Mouse (Mus musculus): Measurements from ENCODE around the gene Adamts6.

The Adamts6 gene

DNA sequence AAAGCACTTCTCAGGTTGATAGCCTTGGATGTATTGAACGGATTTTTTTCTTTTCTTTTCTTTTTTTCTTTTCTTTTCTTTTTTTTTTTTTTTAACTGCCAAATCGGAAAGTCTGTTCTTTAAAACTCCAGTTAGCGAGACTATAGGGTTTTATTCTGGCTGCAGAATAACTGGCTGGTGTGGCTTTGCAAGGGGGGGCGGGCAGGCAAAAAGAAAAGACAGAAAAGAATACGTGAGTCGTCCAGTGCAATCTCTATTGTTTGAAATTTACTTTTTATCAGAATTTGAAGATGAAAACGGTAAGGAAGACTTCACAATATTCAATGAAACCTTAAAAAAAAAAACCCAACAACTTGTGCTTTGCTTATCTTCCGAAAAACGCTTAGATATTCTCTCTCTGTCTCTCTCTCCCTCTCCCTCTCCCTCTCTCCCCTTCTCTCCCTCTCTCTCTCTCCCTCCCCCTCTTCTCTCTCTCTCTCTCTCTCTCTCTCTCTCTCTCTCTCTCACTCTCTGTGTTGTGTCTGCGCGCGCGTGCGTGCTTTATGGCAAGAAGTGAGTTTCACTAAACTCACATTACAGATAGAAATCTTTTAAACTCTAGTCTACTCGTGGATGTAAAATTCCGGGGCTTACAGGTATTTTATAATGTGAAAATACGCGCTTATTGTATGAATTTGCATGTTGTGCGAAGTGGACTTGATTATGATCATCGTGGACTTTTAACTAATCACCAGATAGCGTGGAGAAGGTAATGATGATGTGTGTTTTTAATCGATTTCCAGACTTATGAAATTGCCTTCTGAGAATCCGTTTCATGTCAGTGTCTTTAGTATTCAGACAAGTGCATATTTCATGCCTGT, at the start of gene Adamts6:
Gene Adamts6 (plus strand): TSS at position 470 of the 860 bp plus-strand sequence.
- DNase-seq = peak in 1 of 2 experiments; percentile 5

GRCm38 (mm10) chr13:104258997-104259396, 28.6 kb upstream of the Adamts6 start:
- no peak for DNase-seq

DNA sequence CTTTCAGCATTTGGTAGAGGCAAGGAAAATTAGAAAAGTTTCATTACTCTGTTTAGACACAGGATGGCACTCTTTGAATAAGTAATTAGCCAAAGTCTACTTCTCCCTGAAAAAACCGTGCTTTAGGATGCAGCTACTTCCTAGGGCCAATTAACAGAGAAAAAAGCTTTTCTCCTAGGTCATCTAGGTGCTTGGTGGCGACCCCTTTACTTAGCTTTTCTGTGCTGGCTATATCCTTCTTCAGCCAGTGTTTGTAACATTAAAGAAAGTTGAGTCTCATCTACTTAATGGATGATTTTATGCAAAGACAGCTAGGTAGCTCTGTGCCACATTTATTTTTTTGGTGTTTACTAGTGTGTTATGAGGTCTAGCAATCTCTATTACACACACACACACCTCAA, 2.6 kb upstream of the Adamts6 start:
- peak; percentile 17 to 35 for DNase-seq

GRCm38 (mm10) chr13:104285737-104286311, 1.8 kb upstream of the Adamts6 start:
- DNase-seq = peak; percentile 43 to 47

DNA sequence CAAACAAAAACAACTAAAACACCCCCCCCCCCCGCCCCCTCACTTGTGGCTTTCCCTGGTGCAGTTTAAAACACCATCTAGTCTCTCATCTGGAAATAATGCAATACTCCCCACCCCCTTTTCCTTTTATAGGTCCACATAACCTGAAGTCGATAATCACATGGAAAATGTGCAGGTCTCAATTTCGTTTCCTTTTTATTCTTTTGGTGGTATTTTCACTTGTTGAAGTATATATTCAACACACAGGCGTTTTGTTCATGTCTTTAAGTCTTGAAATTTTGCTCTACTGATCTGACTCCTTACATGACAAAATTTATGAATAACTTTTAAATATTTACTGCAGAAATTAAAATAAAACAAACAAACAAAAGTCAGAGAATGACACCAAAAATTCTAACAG, 1.3 kb upstream of the Adamts6 start:
- no peak for DNase-seq

- peak; percentile 92 to 94 for DNase-seq
These were observed 732 bp upstream of the Adamts6 start for GRCm38 (mm10) chr13:104286897-104287309.

DNA sequence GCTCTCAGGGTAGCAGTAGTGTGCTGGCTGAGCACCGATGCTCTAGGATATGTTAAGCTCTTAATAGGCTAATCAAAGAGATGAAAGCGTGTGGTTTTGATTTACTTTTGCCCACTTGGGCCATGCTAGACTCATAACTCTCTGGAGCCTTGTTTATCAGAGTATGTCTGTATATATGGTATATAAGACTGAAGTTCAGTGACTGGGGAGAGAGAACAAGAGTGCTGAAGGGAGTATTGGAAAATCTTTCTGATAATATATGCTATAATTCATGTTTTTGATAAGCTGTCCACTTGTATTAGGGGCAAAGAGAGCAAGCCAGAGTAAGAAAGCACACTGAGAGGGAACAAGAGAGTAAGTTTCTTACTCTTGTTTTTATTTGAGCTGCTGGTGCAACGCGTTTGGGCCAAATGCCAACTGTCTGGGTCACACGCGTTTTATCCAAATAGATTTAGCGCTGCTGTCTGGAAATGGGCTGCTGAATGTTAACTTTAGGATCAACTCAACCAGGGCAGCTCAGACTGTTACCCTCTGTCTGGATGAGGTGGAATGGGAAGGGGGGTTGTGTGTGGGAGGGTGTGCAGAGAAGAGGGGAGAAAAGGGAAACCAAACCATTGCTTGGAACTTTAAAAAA, 708 bp downstream of the Adamts6 start:
- DNase-seq = peak; percentile 55 to 67

- DNase-seq = no peak
These were observed 1.5 kb downstream of the Adamts6 start for GRCm38 (mm10) chr13:104289176-104289575.

DNA sequence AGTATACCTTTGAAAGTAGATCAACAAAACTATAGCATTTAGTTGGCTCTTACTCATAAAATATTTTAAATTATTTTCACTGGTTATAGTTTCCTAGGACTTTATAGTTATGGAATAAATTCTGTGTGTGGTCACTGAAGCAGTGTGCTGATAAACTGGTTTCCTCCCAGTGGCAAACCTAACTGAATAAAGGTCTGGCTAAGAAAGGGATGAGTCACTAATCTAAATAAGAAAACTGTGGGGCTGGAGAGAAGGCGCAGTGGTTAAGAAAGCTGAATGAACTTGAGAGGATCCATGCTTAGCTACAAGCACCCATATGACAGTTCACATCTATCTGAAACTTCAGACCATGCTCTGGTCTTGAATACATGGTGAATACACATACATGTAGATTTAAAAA, 7.8 kb downstream of the Adamts6 start:
- no peak for DNase-seq

GRCm38 (mm10) chr13:104329336-104329735, 41.7 kb downstream of the Adamts6 start:
- DNase-seq = no peak

GRCm38 (mm10) chr13:104329742-104330141, 42.1 kb downstream of the Adamts6 start:
- no peak for DNase-seq

DNA sequence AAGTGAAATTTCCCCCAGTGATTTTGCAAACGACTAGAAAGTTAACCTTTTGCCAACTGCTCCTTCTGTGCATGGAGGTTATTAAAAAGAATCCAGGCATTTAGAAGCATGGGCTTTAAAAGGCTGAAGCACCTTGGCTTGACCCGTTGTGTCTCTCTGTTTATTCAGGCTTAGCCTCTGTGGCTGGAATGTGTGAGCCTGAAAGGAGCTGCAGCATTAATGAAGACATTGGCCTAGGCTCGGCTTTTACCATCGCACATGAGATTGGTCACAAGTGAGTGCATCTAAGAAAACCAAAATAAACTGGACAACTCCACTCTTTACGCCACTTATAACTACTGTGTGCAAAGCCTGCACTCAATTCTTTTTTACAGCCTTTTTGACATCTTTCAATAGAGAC, 65.0 kb downstream of the Adamts6 start:
- no peak for DNase-seq

DNA sequence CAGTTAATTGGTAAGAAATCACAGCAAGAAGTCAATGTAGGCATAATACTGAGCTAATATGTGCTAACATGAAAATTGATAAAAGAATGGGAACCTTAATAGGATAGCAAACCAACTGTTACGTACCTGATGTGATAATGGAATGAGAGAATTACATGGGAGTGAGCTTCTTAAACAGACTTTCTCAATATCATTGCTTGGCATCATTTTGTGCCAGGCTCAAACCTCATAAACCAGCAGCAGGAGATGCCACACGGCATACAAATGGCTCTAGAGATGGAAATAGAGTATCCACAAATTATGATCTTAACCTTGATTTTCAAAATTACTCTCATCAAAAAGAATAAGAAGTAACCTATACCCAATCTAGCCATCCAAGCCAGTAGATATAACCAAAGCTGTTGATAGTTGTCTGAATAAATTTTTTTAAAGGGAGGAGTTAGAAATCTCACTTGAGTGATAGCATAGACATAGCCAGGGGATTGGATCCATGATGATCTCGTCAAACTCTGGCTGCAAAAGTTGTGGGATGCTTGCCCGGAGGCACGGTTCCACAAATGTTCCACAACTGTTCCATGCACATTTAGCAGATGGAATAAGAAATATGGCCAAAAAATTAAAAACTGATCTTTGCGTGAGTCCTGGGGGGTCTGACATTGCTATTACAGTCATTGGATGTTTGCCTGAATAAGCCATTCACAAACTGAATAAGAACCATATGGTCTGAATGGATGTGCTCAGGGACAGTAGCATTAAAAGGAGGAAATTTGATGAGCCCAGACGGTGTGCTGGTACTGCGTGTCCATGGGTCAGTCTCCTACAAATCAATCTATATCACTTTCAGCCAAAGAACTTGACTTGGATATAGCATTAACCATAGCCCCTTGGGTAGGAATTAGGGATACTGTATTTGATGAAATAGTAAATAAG, 106.1 kb downstream of the Adamts6 start:
- DNase-seq = no peak

- no peak for DNase-seq
These were observed 110.2 kb downstream of the Adamts6 start for GRCm38 (mm10) chr13:104397814-104398213.

- no peak for DNase-seq
These were observed 145.1 kb downstream of the Adamts6 start for GRCm38 (mm10) chr13:104432734-104433133.

DNA sequence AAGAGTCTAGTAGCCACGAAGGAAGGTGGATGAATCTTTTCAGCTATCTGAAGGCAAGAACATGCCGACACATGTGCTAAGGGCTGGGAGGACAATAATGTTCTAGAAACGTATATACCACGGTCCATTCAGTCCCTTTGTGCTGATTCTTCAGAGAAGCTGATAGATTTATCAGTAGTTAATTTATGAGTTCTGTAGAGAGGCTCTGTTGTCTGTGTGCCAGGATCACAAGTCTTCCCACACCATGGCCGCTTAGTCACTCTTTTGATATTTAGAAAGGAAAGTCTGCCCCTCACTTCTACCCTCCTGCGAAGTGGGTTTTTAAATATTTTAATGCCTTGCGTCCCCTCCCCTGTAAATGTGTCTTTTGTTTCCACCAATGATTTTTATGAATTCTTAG, 154.9 kb downstream of the Adamts6 start:
- DNase-seq = no peak

- no peak for DNase-seq
These were observed 157.8 kb downstream of the Adamts6 start for GRCm38 (mm10) chr13:104445437-104445836.

DNA sequence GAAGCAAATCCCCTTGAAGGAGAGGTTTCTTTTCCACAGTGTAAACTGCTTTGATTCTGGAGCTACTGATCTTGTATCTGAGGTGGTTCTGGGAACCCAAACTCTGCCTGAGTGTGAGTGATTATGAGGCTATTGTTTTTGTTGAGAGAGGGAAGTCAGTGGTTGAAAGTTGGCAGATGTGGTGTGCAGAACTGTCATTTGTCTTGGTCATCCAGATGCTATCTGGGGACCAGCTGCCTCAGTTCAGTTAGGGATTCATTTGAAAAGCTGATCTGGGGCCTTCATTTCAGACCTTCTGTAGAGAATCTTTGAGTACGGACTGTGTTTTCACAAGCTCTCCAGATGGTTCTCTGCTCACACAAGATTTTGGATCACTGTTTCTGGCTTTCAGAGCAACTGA, 159.3 kb downstream of the Adamts6 start:
- DNase-seq = no peak

DNA sequence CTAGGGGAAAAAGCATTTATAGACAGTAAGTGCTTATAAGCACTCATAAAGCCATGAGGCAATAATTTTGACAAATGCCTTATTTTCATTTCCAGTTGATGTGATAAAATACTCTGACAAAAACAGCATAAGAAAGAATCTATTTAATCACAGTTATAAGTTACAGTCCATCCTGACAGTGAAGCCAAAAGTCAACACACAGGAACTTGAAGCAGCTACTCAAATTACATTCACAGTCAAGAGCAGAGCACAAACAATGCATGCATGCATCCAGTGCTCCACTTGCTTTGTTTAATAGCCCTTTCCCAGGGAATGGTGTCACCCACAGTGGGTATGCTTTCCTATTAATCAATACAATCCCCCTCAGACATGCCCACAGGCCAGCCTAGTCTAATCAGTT, 159.8 kb downstream of the Adamts6 start:
- DNase-seq = no peak

DNA sequence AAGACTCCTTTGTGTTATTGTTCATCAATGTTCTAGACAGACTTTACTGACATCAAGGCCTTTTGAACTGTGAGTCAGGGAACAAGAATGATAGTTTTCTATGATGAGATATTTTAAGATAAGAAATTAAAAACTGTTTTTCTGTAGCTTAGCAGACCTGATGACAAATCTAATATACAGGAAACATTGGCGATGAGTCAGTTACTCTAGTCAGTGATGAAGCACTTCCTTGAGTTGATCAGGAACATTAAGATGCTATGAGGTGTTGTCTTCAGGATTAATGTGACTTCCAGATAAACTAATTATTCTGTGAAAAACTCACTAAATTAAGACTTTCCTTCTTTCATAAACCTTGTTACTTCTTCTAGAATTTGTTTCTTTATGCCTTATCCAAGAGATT, 160.7 kb downstream of the Adamts6 start:
- DNase-seq = no peak

DNA sequence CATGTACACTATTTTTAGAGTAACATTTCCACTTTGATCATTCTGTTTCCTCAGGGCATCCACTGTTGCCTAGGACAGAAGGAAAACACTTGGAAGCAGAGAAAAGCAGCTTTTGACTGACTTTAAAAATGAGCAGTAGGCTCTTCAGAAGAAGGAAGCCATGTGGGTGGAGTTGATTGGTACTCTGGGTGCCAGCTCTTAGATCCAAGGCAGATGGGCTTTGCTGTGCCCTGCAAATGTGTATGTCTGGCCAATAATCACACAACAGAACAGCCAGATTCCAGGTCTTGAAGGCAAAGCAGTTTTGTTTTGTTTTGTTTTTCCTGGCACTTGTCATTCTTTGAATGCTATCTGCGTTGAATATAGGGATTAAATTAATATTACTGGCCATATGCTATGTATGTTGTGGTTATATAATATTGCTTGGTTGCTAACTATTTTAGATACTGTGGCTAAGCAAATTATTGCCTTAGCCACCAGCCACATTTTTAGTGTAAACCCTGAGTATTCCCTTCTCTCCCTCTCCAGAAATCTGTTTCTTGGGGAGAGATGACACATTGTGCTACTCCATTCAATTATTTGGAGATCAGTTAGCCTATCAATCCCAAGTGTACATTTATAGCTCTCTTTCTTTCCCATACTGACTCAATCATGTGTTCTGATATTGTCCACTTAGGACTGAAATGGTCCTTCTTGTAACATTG, 165.8 kb downstream of the Adamts6 start:
- DNase-seq = no peak

DNA sequence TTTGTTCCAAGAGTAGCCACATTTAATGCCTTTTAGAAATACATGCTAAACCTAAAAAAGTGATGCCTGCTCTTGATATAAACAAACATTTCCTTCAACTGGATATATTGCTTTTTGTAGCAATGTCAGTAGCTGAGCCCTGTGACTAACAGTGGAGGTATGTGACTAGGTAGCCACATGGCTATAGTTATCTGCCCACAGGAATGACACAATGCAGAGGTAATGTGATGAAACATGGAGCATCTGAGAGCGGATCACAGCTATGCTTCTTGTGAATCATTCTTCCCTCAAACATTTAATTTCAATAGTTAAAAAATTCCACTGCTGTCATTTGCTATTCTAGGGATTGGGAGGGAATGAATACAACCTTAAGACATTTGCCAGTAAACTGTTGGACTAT, 172.7 kb downstream of the Adamts6 start:
- DNase-seq = no peak

Data from kidney, adult 8-10 months (tissue).